Mouse (Mus musculus) embryonic facial prominence, embryonic 14.5 days (tissue): ENCODE data around the gene Cxcl17. TPM values are rescaled to one million over a fixed set of nuclear protein-coding genes. Genes with fewer than 3 reads are reported as not detected.

Experiments used
- polyA plus RNA-seq: library from polyadenylated mRNA; unstranded; fragments of >200 nt; fragmentation: Nextera tagmentation; extraction: Ambion mirVana; gene quantifications from 2 replicates; pipeline ENCODE4 v1.2.1, GENCODE M21; 2014

Gene Cxcl17
- polyA plus RNA-seq, 1 experiment from 2014 or later, result 1.9 TPM

Other genes starting within 250 kb of the Cxcl17 start
- gene Pou2f2, start 233.2 kb downstream of the Cxcl17 start, polyA plus RNA-seq, result 1.5 TPM in 2 replicates
- 8.3 and 9.4 TPM in 2 replicates for gene Dedd2, start 192.3 kb downstream of the Cxcl17 start, polyA plus RNA-seq
- 4.1 and 4.4 TPM in 2 replicates for gene Zfp526, start 191.5 kb downstream of the Cxcl17 start, polyA plus RNA-seq
- gene Gsk3a, start 175.0 kb downstream of the Cxcl17 start, polyA plus RNA-seq, result 14.3 and 14.8 TPM in 2 replicates
- 23.3 and 26.0 TPM in 2 replicates for gene Erf, start 162.1 kb downstream of the Cxcl17 start, polyA plus RNA-seq
- gene Cic, start 145.2 kb downstream of the Cxcl17 start, polyA plus RNA-seq, result 48.8 and 49.0 TPM in 2 replicates
- 173 and 200 TPM in 2 replicates for gene Pafah1b3, start 114.9 kb downstream of the Cxcl17 start, polyA plus RNA-seq
- gene Prr19, start 111.5 kb downstream of the Cxcl17 start, polyA plus RNA-seq, result 0.77 and 1.3 TPM in 2 replicates
- 1.7 and 2.0 TPM in 2 replicates for gene Tmem145, start 106.8 kb downstream of the Cxcl17 start, polyA plus RNA-seq
- 15.4 and 15.8 TPM in 2 replicates for gene Megf8, start 95.7 kb downstream of the Cxcl17 start, polyA plus RNA-seq
- gene Cnfn, start 43.2 kb downstream of the Cxcl17 start, polyA plus RNA-seq, result 17.7 and 80.3 TPM in 2 replicates
- gene Lipe, start 14.2 kb downstream of the Cxcl17 start, polyA plus RNA-seq, result 4.2 and 4.9 TPM in 2 replicates
- 2.2 and 6.3 TPM in 2 replicates for gene Ceacam1, start 64.7 kb upstream of the Cxcl17 start, polyA plus RNA-seq
- 0.19 TPM in 1 of 2 replicates, not detected in the other for gene Ceacam2, start 127.0 kb upstream of the Cxcl17 start, polyA plus RNA-seq
- not detected in 2 replicates for gene Erich4, start 203.0 kb upstream of the Cxcl17 start, polyA plus RNA-seq
- 27.9 and 30.3 TPM in 2 replicates for gene Dmac2, start 206.5 kb upstream of the Cxcl17 start, polyA plus RNA-seq
- 5.6 and 5.8 TPM in 2 replicates for gene B3gnt8, start 213.8 kb upstream of the Cxcl17 start, polyA plus RNA-seq
- gene Bckdha, start 246.1 kb upstream of the Cxcl17 start, polyA plus RNA-seq, result 47.0 and 54.4 TPM in 2 replicates
- 62.3 and 65.1 TPM in 2 replicates for gene Exosc5, start 246.3 kb upstream of the Cxcl17 start, polyA plus RNA-seq